Mouse (Mus musculus): ENCODE measurements around the gene Rreb1. TPM values are rescaled to one million over a fixed set of nuclear protein-coding genes. Genes with fewer than 3 reads are reported as not detected.
A peak's percentile ranks its signal among the peaks of the same experiment; 100 is the strongest.

Gene Rreb1
- polyA plus RNA-seq, 1 experiment from 2014 or later, result 3.0 TPM

- Histone ChIP-seq H3K4me3 (ENCODE audit: low read depth, low read length) (no peak overlapping the region), H3K36me3 (ENCODE audit: control insufficient read depth, insufficient read depth, low read length) (no peaks in the 10 kb centered on the region), H3K9ac (replicated peaks; ENCODE audit: low read depth, low read length) (no peak overlapping the region), H3K27ac (ENCODE audit: low read depth, low read length) (no peak overlapping the region), H3K9me3 (ENCODE audit: control insufficient read depth, low read length) (no peaks in the 10 kb centered on the region), H3K4me1 (ENCODE audit: control insufficient read depth, insufficient read depth, low read length) (peaks cover 26% of the 10 kb centered on the region), H3K4me2 (ENCODE audit: low read depth, low read length) (peak overlapping the region; percentile 96; the same call in 1 of the 2 replicates), H3K27me3 (ENCODE audit: control insufficient read depth, insufficient read depth, low read length) (peaks cover 20% of the 10 kb centered on the region)
- 44% methylated on average over 4 of the region's 4 CpGs for WGBS
- ATAC-seq (ENCODE audit: low read depth), result no peak
Observed at GRCm38 (mm10) chr13:37824331-37824920, 46.2 kb downstream of the Rreb1 start.

DNA sequence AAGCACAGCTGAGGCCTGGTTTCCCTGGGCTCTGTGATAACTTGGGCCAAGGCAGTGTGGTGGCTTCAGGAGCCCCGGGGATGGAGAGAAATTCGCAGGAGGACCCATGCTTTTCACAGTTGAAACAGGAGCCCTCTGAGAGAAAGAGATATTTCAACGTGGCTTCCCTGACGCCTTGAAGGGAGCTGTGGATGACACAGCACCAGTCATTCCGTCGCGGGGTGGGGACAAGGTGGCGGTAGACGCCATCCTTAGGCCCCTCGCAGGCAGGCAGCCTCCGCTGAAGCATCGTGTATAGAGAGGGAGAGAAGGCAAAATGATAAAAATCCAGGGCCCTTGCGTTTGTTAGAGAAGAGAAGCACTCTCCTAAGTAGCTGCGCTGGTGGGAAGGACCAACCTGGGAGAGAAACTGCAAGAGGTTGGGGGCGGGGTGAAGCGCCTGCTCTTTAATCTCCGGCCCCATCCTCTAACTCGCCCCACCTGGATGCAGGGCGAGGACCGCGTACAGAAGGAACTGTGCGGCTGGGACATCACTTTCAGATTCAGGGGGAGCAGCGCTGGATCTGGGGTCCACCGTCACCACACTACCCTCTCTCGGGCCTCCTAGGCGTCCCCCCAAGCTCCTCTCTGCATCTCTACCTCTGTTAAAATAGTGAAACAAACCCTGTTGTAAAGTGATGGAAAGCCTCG is 46.9 kb downstream of the Rreb1 start:
- ATAC-seq (ENCODE audit: low read depth), result peak; percentile 23
- H3K27me3 ChIP-seq (ENCODE audit: control insufficient read depth, insufficient read depth, low read length), result peaks cover 20% of the 10 kb centered on the region

GRCm38 (mm10) chr13:37825646-37826280 is 47.6 kb downstream of the Rreb1 start:
- Histone ChIP-seq H3K4me1 (ENCODE audit: control insufficient read depth, insufficient read depth, low read length) (peaks cover 26% of the 10 kb centered on the region), H3K4me2 (ENCODE audit: low read depth, low read length) (peak overlapping the region; percentile 96), H3K27me3 (ENCODE audit: control insufficient read depth, insufficient read depth, low read length) (peaks cover 20% of the 10 kb centered on the region), H3K4me3 (ENCODE audit: low read depth, low read length) (peak overlapping the region; percentile 56), H3K9ac (replicated peaks; ENCODE audit: low read depth, low read length) (peak overlapping the region; percentile 54), H3K9me3 (ENCODE audit: control insufficient read depth, low read length) (no peaks in the 10 kb centered on the region), H3K27ac (ENCODE audit: low read depth, low read length) (no peak overlapping the region), H3K36me3 (ENCODE audit: control insufficient read depth, insufficient read depth, low read length) (no peaks in the 10 kb centered on the region)
- WGBS, result under 1% methylated on average over 38 of the region's 43 CpGs
- ATAC-seq (ENCODE audit: low read depth), result peak; percentile 71

More for the DNA sequence above, 46.9 kb downstream of the Rreb1 start:
- H3K4me2 ChIP-seq (ENCODE audit: low read depth, low read length), result peak overlapping the region; percentile 96
- no peak overlapping the region for H3K27ac ChIP-seq (ENCODE audit: low read depth, low read length)
- peak overlapping the region; percentile 56 for H3K4me3 ChIP-seq (ENCODE audit: low read depth, low read length)
- 2% methylated on average over 27 of the region's 27 CpGs for WGBS
- peaks cover 26% of the 10 kb centered on the region for H3K4me1 ChIP-seq (ENCODE audit: control insufficient read depth, insufficient read depth, low read length)
- peak overlapping the region; percentile 54 for H3K9ac ChIP-seq (replicated peaks; ENCODE audit: low read depth, low read length)
- H3K36me3 ChIP-seq (ENCODE audit: control insufficient read depth, insufficient read depth, low read length), result no peaks in the 10 kb centered on the region
- H3K9me3 ChIP-seq (ENCODE audit: control insufficient read depth, low read length), result no peaks in the 10 kb centered on the region

DNA sequence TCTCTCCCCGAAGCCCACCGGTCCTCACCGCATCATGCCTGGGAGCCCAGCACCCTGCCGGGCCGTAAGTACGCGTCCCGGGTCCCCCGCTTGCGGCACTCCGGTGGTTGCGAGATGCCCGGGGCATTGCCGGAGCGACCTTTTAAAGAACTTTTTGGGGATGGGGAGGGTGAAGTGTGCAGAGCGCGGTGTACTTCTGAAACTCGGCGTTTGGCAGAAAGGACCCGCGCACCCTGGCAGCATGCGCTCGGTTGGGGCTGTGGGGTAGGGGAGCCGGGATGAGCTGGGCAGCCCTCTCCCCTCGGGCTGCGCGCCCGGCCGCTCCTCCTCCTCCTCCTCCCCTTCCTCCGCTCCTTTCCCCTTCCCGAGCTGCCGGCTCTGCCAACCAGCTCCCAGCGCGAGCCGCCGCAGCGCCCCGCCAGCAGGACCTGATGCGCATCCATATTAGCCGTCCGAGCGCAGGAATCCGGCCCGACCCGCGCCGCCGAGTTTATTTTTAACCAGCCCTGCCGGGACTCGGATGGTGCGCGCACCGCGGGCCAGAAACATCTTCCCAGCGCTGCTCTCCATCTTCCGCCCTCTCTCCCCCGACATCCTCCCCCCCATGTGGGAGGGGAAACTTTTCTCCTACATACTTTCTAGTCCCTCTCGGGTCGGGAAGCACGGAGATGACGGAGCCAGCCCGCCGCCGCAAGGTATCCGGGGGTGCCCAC is 48.2 kb downstream of the Rreb1 start:
- Histone ChIP-seq H3K4me2 (ENCODE audit: low read depth, low read length) (peak overlapping the region; percentile 96), H3K36me3 (ENCODE audit: control insufficient read depth, insufficient read depth, low read length) (no peaks in the 10 kb centered on the region), H3K27ac (ENCODE audit: low read depth, low read length) (peak overlapping the region; percentile 34; the same call in 1 of the 2 replicates), H3K27me3 (ENCODE audit: control insufficient read depth, insufficient read depth, low read length) (peaks cover 20% of the 10 kb centered on the region), H3K9ac (replicated peaks; ENCODE audit: low read depth, low read length) (peak overlapping the region; percentile 54), H3K4me1 (ENCODE audit: control insufficient read depth, insufficient read depth, low read length) (peaks cover 26% of the 10 kb centered on the region), H3K4me3 (ENCODE audit: low read depth, low read length) (peak overlapping the region; percentile 56), H3K9me3 (ENCODE audit: control insufficient read depth, low read length) (no peaks in the 10 kb centered on the region)
- WGBS, result under 1% methylated on average over 61 of the region's 65 CpGs
- peak; percentile 63 for ATAC-seq (ENCODE audit: low read depth)

- peak overlapping the region; percentile 96 for H3K4me2 ChIP-seq (ENCODE audit: low read depth, low read length)
- peaks cover 20% of the 10 kb centered on the region for H3K27me3 ChIP-seq (ENCODE audit: control insufficient read depth, insufficient read depth, low read length)
- 0% methylated on average over 15 of the region's 36 CpGs for WGBS
- no peak; the same call in 1 of the 2 replicates for ATAC-seq (ENCODE audit: low read depth)
- no peaks in the 10 kb centered on the region for H3K9me3 ChIP-seq (ENCODE audit: control insufficient read depth, low read length)
- peak overlapping the region; percentile 54 for H3K9ac ChIP-seq (replicated peaks; ENCODE audit: low read depth, low read length)
- no peaks in the 10 kb centered on the region for H3K36me3 ChIP-seq (ENCODE audit: control insufficient read depth, insufficient read depth, low read length)
- peak overlapping the region; percentile 56 for H3K4me3 ChIP-seq (ENCODE audit: low read depth, low read length)
- peak overlapping the region; percentile 34; the same call in 1 of the 2 replicates for H3K27ac ChIP-seq (ENCODE audit: low read depth, low read length)
- H3K4me1 ChIP-seq (ENCODE audit: control insufficient read depth, insufficient read depth, low read length), result peaks cover 26% of the 10 kb centered on the region
Observed at GRCm38 (mm10) chr13:37826994-37827262, 48.7 kb downstream of the Rreb1 start.

GRCm38 (mm10) chr13:37827263-37827995 is 49.2 kb downstream of the Rreb1 start:
- H3K4me3 ChIP-seq (ENCODE audit: low read depth, low read length), result peak overlapping the region; percentile 56
- no peaks in the 10 kb centered on the region for H3K36me3 ChIP-seq (ENCODE audit: control insufficient read depth, insufficient read depth, low read length)
- peak overlapping the region; percentile 29; the same call in 1 of the 2 replicates for H3K27ac ChIP-seq (ENCODE audit: low read depth, low read length)
- H3K9ac ChIP-seq (replicated peaks; ENCODE audit: low read depth, low read length), result peak overlapping the region; percentile 54
- peak overlapping the region; percentile 96 for H3K4me2 ChIP-seq (ENCODE audit: low read depth, low read length)
- 1% methylated on average over 65 of the region's 69 CpGs for WGBS
- H3K9me3 ChIP-seq (ENCODE audit: control insufficient read depth, low read length), result no peaks in the 10 kb centered on the region
- peaks cover 26% of the 10 kb centered on the region for H3K4me1 ChIP-seq (ENCODE audit: control insufficient read depth, insufficient read depth, low read length)
- peaks cover 20% of the 10 kb centered on the region for H3K27me3 ChIP-seq (ENCODE audit: control insufficient read depth, insufficient read depth, low read length)
- peak; percentile 48; the same call in 1 of the 2 replicates for ATAC-seq (ENCODE audit: low read depth)

DNA sequence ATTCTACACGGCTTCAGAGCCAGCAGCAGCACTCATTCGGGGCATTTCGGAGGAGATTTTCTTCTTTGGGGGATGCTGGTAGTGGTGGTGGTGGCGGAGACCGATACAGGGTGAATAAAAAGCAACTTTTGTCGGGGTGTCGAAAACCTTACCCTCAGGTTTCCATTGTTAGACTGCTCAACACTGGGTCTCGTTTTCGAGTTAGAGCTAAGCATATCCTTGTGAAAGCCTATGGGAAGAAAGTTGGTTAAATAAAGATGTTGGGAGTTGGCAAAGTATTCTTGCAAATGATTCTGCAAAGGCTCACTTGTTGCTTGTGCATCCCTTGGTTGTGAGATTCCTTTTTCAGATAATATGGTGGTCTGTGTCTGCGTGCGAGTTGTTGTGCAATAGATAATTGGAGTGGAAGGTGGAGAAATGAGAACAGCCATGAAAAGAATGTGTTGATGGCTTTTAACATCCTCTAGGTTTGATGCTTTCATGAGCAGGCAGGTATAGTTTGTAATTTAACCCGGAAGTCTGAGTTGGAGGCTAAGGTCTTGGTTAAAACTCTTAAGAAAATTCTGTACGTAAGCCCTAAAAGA is 49.9 kb downstream of the Rreb1 start:
- Histone ChIP-seq H3K4me3 (ENCODE audit: low read depth, low read length) (peak overlapping the region; percentile 56), H3K27me3 (ENCODE audit: control insufficient read depth, insufficient read depth, low read length) (peaks cover 20% of the 10 kb centered on the region), H3K36me3 (ENCODE audit: control insufficient read depth, insufficient read depth, low read length) (no peaks in the 10 kb centered on the region), H3K9me3 (ENCODE audit: control insufficient read depth, low read length) (no peaks in the 10 kb centered on the region), H3K9ac (replicated peaks; ENCODE audit: low read depth, low read length) (peak overlapping the region; percentile 54; the same call in 1 of the 2 replicates), H3K4me2 (ENCODE audit: low read depth, low read length) (peak overlapping the region; percentile 96), H3K4me1 (ENCODE audit: control insufficient read depth, insufficient read depth, low read length) (peaks cover 26% of the 10 kb centered on the region), H3K27ac (ENCODE audit: low read depth, low read length) (no peak overlapping the region)
- no peak for ATAC-seq (ENCODE audit: low read depth)
- 8% methylated on average over 13 of the region's 13 CpGs for WGBS

DNA sequence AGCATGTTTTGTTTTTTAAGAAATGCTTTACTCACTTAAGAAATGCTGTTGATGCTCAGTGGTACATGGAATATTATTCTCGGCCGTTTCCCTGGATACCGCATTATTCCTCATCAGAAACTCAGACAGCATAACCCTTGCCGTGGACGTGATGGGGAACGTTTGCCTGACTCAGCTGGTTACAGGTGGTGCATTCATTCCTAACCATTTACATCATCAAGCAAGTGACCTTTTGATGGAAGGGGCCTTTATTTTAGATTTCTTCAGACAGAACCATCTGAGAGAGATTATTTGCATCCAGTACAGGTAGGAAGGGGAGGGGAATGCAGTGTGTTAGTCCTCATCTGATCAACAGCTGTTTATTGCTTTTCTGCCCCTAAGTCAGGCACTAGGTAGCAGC is 50.7 kb downstream of the Rreb1 start:
- WGBS, result 21% methylated on average over 6 of the region's 6 CpGs
- ATAC-seq (ENCODE audit: low read depth), result no peak

More for the DNA sequence above, 50.7 kb downstream of the Rreb1 start:
- H3K4me2 ChIP-seq (ENCODE audit: low read depth, low read length), result no peak overlapping the region
- no peak overlapping the region for H3K9ac ChIP-seq (replicated peaks; ENCODE audit: low read depth, low read length)
- no peak overlapping the region for H3K27ac ChIP-seq (ENCODE audit: low read depth, low read length)
- no peaks in the 10 kb centered on the region for H3K36me3 ChIP-seq (ENCODE audit: control insufficient read depth, insufficient read depth, low read length)
- peaks cover 26% of the 10 kb centered on the region for H3K4me1 ChIP-seq (ENCODE audit: control insufficient read depth, insufficient read depth, low read length)
- no peak overlapping the region for H3K4me3 ChIP-seq (ENCODE audit: low read depth, low read length)
- H3K27me3 ChIP-seq (ENCODE audit: control insufficient read depth, insufficient read depth, low read length), result peaks cover 20% of the 10 kb centered on the region
- no peaks in the 10 kb centered on the region for H3K9me3 ChIP-seq (ENCODE audit: control insufficient read depth, low read length)
